Mouse (Mus musculus): Measurements from ENCODE around the gene Gm42906. TPM values are rescaled to one million over a fixed set of nuclear protein-coding genes. Genes with fewer than 3 reads are reported as not detected.
A peak's percentile ranks its signal among the peaks of the same experiment; 100 is the strongest.

Gene Gm42906
- polyA plus RNA-seq, 1 experiment from 2014 or later: not detected

- WGBS (ENCODE audit: insufficient replicate concordance): 51% methylated on average over 3 of the region's 3 CpGs
- TF ChIP-seq EP300 (IDR thresholded peaks at IDR 0.05; ENCODE audit: low read depth) (no peak), CTCF (IDR thresholded peaks at IDR 0.05; ENCODE audit: low read depth) (no peak)
- Histone ChIP-seq H3K4me1 (ENCODE audit: insufficient read depth) (peaks cover 10% of the 10 kb centered on the region), H3K4me3 (ENCODE audit: low read depth, low read length) (no peak overlapping the region), H3K9me3 (ENCODE audit: low read length) (no peaks in the 10 kb centered on the region), H3K9ac (replicated peaks) (no peak overlapping the region), H3K4me2 (ENCODE audit: low read depth, low read length) (no peak overlapping the region), H3K36me3 (replicated peaks; ENCODE audit: insufficient read depth, low read length) (no peaks in the 10 kb centered on the region), H3K27ac (ENCODE audit: low read depth) (peak overlapping the region; percentile 55; the same call in 1 of the 2 replicates), H3K27me3 (ENCODE audit: insufficient read depth, low read length) (no peaks in the 10 kb centered on the region)
- no peak for DNase-seq
- ATAC-seq: peak; percentile 35; the same call in 1 of the 2 replicates
Observed at GRCm38 (mm10) chr5:151154780-151155179, 273.2 kb downstream of the Gm42906 start.

GRCm38 (mm10) chr5:151154030-151154429 is 273.9 kb downstream of the Gm42906 start:
- Histone ChIP-seq H3K4me3 (ENCODE audit: low read depth, low read length) (no peak overlapping the region), H3K27ac (ENCODE audit: low read depth) (0 out of 2 replicates have a peak overlapping the region, but pooled peaks have one; percentile 55), H3K9ac (replicated peaks) (no peak overlapping the region), H3K36me3 (replicated peaks; ENCODE audit: insufficient read depth, low read length) (no peaks in the 10 kb centered on the region), H3K9me3 (ENCODE audit: low read length) (no peaks in the 10 kb centered on the region), H3K4me2 (ENCODE audit: low read depth, low read length) (0 out of 2 replicates have a peak overlapping the region, but pooled peaks have one; percentile 19), H3K4me1 (ENCODE audit: insufficient read depth) (peaks cover 10% of the 10 kb centered on the region), H3K27me3 (ENCODE audit: insufficient read depth, low read length) (no peaks in the 10 kb centered on the region)
- 61% methylated on average over 4 of the region's 4 CpGs for WGBS (ENCODE audit: insufficient replicate concordance)
- DNase-seq (no peak), ATAC-seq (peak; percentile 59)
- TF ChIP-seq EP300 (IDR thresholded peaks at IDR 0.05; ENCODE audit: low read depth) (no peak), CTCF (IDR thresholded peaks at IDR 0.05; ENCODE audit: low read depth) (no peak)

- Histone ChIP-seq H3K4me3 (ENCODE audit: low read depth, low read length) (no peak overlapping the region), H3K4me1 (ENCODE audit: insufficient read depth) (peaks cover 10% of the 10 kb centered on the region), H3K9ac (replicated peaks) (no peak overlapping the region), H3K9me3 (ENCODE audit: low read length) (no peaks in the 10 kb centered on the region), H3K27ac (ENCODE audit: low read depth) (no peak overlapping the region), H3K27me3 (ENCODE audit: insufficient read depth, low read length) (no peaks in the 10 kb centered on the region), H3K36me3 (replicated peaks; ENCODE audit: insufficient read depth, low read length) (no peaks in the 10 kb centered on the region), H3K4me2 (ENCODE audit: low read depth, low read length) (no peak overlapping the region)
- WGBS (ENCODE audit: insufficient replicate concordance): 80% methylated on average over 9 of the region's 9 CpGs
- DNase-seq (no peak), ATAC-seq (no peak)
- no peak for TF ChIP-seq EP300 (IDR thresholded peaks at IDR 0.05; ENCODE audit: low read depth)
- TF ChIP-seq CTCF (IDR thresholded peaks at IDR 0.05; ENCODE audit: low read depth): no peak
Observed at GRCm38 (mm10) chr5:151151549-151151948, 276.4 kb downstream of the Gm42906 start.

GRCm38 (mm10) chr5:151149509-151149908 is 278.5 kb downstream of the Gm42906 start:
- 76% methylated on average over 8 of the region's 8 CpGs for WGBS (ENCODE audit: insufficient replicate concordance)
- Histone ChIP-seq H3K27ac (ENCODE audit: low read depth) (no peak overlapping the region), H3K9ac (replicated peaks) (no peak overlapping the region), H3K36me3 (replicated peaks; ENCODE audit: insufficient read depth, low read length) (no peaks in the 10 kb centered on the region), H3K4me2 (ENCODE audit: low read depth, low read length) (no peak overlapping the region), H3K9me3 (ENCODE audit: low read length) (no peaks in the 10 kb centered on the region), H3K4me3 (ENCODE audit: low read depth, low read length) (no peak overlapping the region), H3K4me1 (ENCODE audit: insufficient read depth) (peaks cover under 1% of the 10 kb centered on the region; the same call in 1 of the 2 replicates), H3K27me3 (ENCODE audit: insufficient read depth, low read length) (no peaks in the 10 kb centered on the region)
- no peak for TF ChIP-seq EP300 (IDR thresholded peaks at IDR 0.05; ENCODE audit: low read depth)
- TF ChIP-seq CTCF (IDR thresholded peaks at IDR 0.05; ENCODE audit: low read depth): no peak
- DNase-seq: no peak
- no peak for ATAC-seq

GRCm38 (mm10) chr5:151148079-151148478 is 279.9 kb downstream of the Gm42906 start:
- Histone ChIP-seq H3K9ac (replicated peaks) (no peak overlapping the region), H3K27me3 (ENCODE audit: insufficient read depth, low read length) (no peaks in the 10 kb centered on the region), H3K9me3 (ENCODE audit: low read length) (no peaks in the 10 kb centered on the region), H3K4me1 (ENCODE audit: insufficient read depth) (peaks cover 4% of the 10 kb centered on the region), H3K27ac (ENCODE audit: low read depth) (no peak overlapping the region), H3K4me2 (ENCODE audit: low read depth, low read length) (no peak overlapping the region), H3K4me3 (ENCODE audit: low read depth, low read length) (no peak overlapping the region), H3K36me3 (replicated peaks; ENCODE audit: insufficient read depth, low read length) (no peaks in the 10 kb centered on the region)
- no peak for DNase-seq
- 76% methylated on average over 4 of the region's 4 CpGs for WGBS (ENCODE audit: insufficient replicate concordance)
- ATAC-seq: no peak
- TF ChIP-seq EP300 (IDR thresholded peaks at IDR 0.05; ENCODE audit: low read depth) (no peak), CTCF (IDR thresholded peaks at IDR 0.05; ENCODE audit: low read depth) (no peak)

- Histone ChIP-seq H3K27me3 (ENCODE audit: insufficient read depth, low read length) (no peaks in the 10 kb centered on the region), H3K4me2 (ENCODE audit: low read depth, low read length) (no peak overlapping the region), H3K9me3 (ENCODE audit: low read length) (no peaks in the 10 kb centered on the region), H3K4me1 (ENCODE audit: insufficient read depth) (peaks cover 12% of the 10 kb centered on the region), H3K36me3 (replicated peaks; ENCODE audit: insufficient read depth, low read length) (no peaks in the 10 kb centered on the region), H3K27ac (ENCODE audit: low read depth) (no peak overlapping the region), H3K9ac (replicated peaks) (no peak overlapping the region), H3K4me3 (ENCODE audit: low read depth, low read length) (no peak overlapping the region)
- ATAC-seq: no peak
- WGBS (ENCODE audit: insufficient replicate concordance): 70% methylated on average over 5 of the region's 5 CpGs
- DNase-seq: no peak
- TF ChIP-seq CTCF (IDR thresholded peaks at IDR 0.05; ENCODE audit: low read depth): no peak
- TF ChIP-seq EP300 (IDR thresholded peaks at IDR 0.05; ENCODE audit: low read depth): no peak
Observed at GRCm38 (mm10) chr5:151145807-151146206, 282.2 kb downstream of the Gm42906 start.

- no peaks in the 10 kb centered on the region for H3K36me3 ChIP-seq (replicated peaks; ENCODE audit: insufficient read depth, low read length)
- H3K4me1 ChIP-seq (ENCODE audit: insufficient read depth): peaks cover 12% of the 10 kb centered on the region
- DNase-seq (no peak), ATAC-seq (no peak)
- no peak overlapping the region for H3K4me2 ChIP-seq (ENCODE audit: low read depth, low read length)
- H3K27ac ChIP-seq (ENCODE audit: low read depth): no peak overlapping the region
- no peaks in the 10 kb centered on the region for H3K9me3 ChIP-seq (ENCODE audit: low read length)
- no peaks in the 10 kb centered on the region for H3K27me3 ChIP-seq (ENCODE audit: insufficient read depth, low read length)
- 65% methylated on average over 5 of the region's 5 CpGs for WGBS (ENCODE audit: insufficient replicate concordance)
- H3K4me3 ChIP-seq (ENCODE audit: low read depth, low read length): no peak overlapping the region
- H3K9ac ChIP-seq (replicated peaks): no peak overlapping the region
- no peak for TF ChIP-seq EP300 (IDR thresholded peaks at IDR 0.05; ENCODE audit: low read depth)
- TF ChIP-seq CTCF (IDR thresholded peaks at IDR 0.05; ENCODE audit: low read depth): no peak
Observed at GRCm38 (mm10) chr5:151143955-151144354, 284.0 kb downstream of the Gm42906 start.

Measured in liver, postnatal 0 days (tissue).